ENCODE assay signal across 29 mouse cellular contexts in genomic region chr1:99285612-99286011, GRCm38 (mm10).
DNase-seq lines count a peak whose midpoint lies in the region; ATAC-seq and TF ChIP-seq lines count a peak whose summit lies in the region.
"Had no signal": no experiment of that assay in that cellular context is flagged by ENCODE, and none has a peak within 500 bp of the region (broad histone marks: within the 10 kb centered on the region; RNA-seq: fewer than 3 reads in every experiment).

No protein-coding gene starts in this region.

- H3K9me3 ChIP-seq in forebrain, embryonic 11.5 days (ENCODE audit: control insufficient read depth, low read length), result no peaks in the 10 kb centered on the region
- H3K9me3 ChIP-seq: embryonic facial prominence, embryonic 10.5 days; embryonic facial prominence, embryonic 15.5 days; forebrain, embryonic 13.5 days; heart, embryonic 10.5 days; heart, embryonic 15.5 days; kidney, embryonic 15.5 days; liver, embryonic 12.5 days; megakaryocyte, embryonic 14.5 days; midbrain, embryonic 12.5 days; neural tube, embryonic 13.5 days had no signal

- H3K27me3 ChIP-seq in forebrain, embryonic 11.5 days (ENCODE audit: control insufficient read depth, insufficient read depth, low read length), result no peaks in the 10 kb centered on the region
- H3K27me3 ChIP-seq: CH12.LX; embryonic facial prominence, embryonic 15.5 days; forebrain, embryonic 13.5 days; heart, embryonic 15.5 days; kidney, embryonic 15.5 days; liver, embryonic 12.5 days; megakaryocyte, embryonic 14.5 days; midbrain, embryonic 12.5 days; neural tube, embryonic 13.5 days had no signal

- no peak for ATAC-seq in megakaryocyte, adult 5-6 weeks (ENCODE audit: poor library complexity, severe bottlenecking)
- ATAC-seq in forebrain, embryonic 11.5 days (replicated peaks; ENCODE audit: low FRiP score), result no peak
- ATAC-seq: forebrain, embryonic 13.5 days; hindbrain, embryonic 16.5 days; liver, embryonic 12.5 days; liver, postnatal 0 days had no signal

- H3K4me1 ChIP-seq in forebrain, embryonic 11.5 days (replicated peaks; ENCODE audit: control insufficient read depth, insufficient read depth, low read length), result no peaks in the 10 kb centered on the region
- H3K4me1 ChIP-seq: embryonic facial prominence, embryonic 10.5 days; embryonic facial prominence, embryonic 15.5 days; forebrain, embryonic 13.5 days; heart, embryonic 10.5 days; heart, embryonic 15.5 days; kidney, embryonic 15.5 days; liver, embryonic 12.5 days; megakaryocyte, embryonic 14.5 days; midbrain, embryonic 12.5 days; neural tube, embryonic 13.5 days had no signal

- no peak overlapping the region for H3K4me2 ChIP-seq in forebrain, embryonic 11.5 days (ENCODE audit: low read depth, low read length, severe bottlenecking)
- H3K4me2 ChIP-seq: embryonic facial prominence, embryonic 15.5 days; forebrain, embryonic 13.5 days; heart, embryonic 15.5 days; kidney, embryonic 15.5 days; liver, embryonic 12.5 days; midbrain, embryonic 12.5 days; neural tube, embryonic 13.5 days had no signal

- H3K36me3 ChIP-seq in forebrain, embryonic 11.5 days (ENCODE audit: control insufficient read depth, insufficient read depth, low read length), result no peaks in the 10 kb centered on the region
- H3K36me3 ChIP-seq: embryonic facial prominence, embryonic 10.5 days; embryonic facial prominence, embryonic 15.5 days; heart, embryonic 10.5 days; heart, embryonic 15.5 days; kidney, embryonic 15.5 days; liver, embryonic 12.5 days; midbrain, embryonic 12.5 days; neural tube, embryonic 13.5 days had no signal

- no peak overlapping the region for H3K9ac ChIP-seq in forebrain, embryonic 11.5 days (ENCODE audit: low read length)
- H3K9ac ChIP-seq: embryonic facial prominence, embryonic 15.5 days; forebrain, embryonic 13.5 days; heart, embryonic 15.5 days; kidney, embryonic 15.5 days; liver, embryonic 12.5 days; liver, postnatal 0 days; midbrain, embryonic 12.5 days; neural tube, embryonic 13.5 days had no signal

- TF ChIP-seq CTCF in layer of hippocampus, adult 2 months (conservative IDR thresholded peaks at IDR 0.05), result peak; percentile 41

- no peak overlapping the region for H3K4me3 ChIP-seq in layer of hippocampus, adult 2 months
- no peak overlapping the region for H3K4me3 ChIP-seq in forebrain, embryonic 11.5 days (ENCODE audit: low read depth, low read length)
- H3K4me3 ChIP-seq: embryonic facial prominence, embryonic 10.5 days; embryonic facial prominence, embryonic 15.5 days; forebrain, embryonic 13.5 days; heart, embryonic 10.5 days; heart, embryonic 15.5 days; kidney, embryonic 15.5 days; liver, embryonic 12.5 days; megakaryocyte, embryonic 14.5 days; midbrain, embryonic 12.5 days; neural tube, embryonic 13.5 days had no signal

- DNase-seq in layer of hippocampus, adult 2 months (ENCODE audit: low spot score in 2 of 2), result peak; percentile 27 to 29
- no peak for DNase-seq in layer of hippocampus, postnatal 25 days (ENCODE audit: extremely low spot score in 1 of 2, low spot score in 1 of 2)
- peak; percentile 57 for DNase-seq in Muller cell, postnatal 12 days (ENCODE audit: inconsistent ontology term)
- DNase-seq in brain, adult 2 months (ENCODE audit: low read depth, low spot score), result peak; percentile 87
- peak; percentile 4 to 19 for DNase-seq in left cerebral cortex, adult 9 months (ENCODE audit: low spot score in 2 of 2)
- DNase-seq in spleen, postnatal 14 days (ENCODE audit: low spot score in 2 of 2), result no peak
- DNase-seq in forebrain, embryonic 11.5 days (ENCODE audit: low spot score), result no peak
- DNase-seq: adrenal gland, adult 8-10 months; cerebellum, adult 8-10 months; cerebellum, postnatal 25 days; gastrocnemius, postnatal 10 days; kidney, adult 18-20 months; kidney, postnatal 36 days; liver, postnatal 0 days; lung, postnatal 36 days; right cerebral cortex, postnatal 4 days had no signal

- H3K27ac ChIP-seq in layer of hippocampus, adult 2 months, result no peak overlapping the region
- H3K27ac ChIP-seq in forebrain, embryonic 11.5 days (ENCODE audit: low read depth, low read length), result no peak overlapping the region
- H3K27ac ChIP-seq: embryonic facial prominence, embryonic 10.5 days; embryonic facial prominence, embryonic 15.5 days; forebrain, embryonic 13.5 days; heart, embryonic 10.5 days; heart, embryonic 15.5 days; kidney, embryonic 15.5 days; liver, embryonic 12.5 days; midbrain, embryonic 12.5 days; neural tube, embryonic 13.5 days had no signal

Comparison
In these comparisons a context has a peak if more than half of its experiments do, and no peak if none do; other contexts are left out.
1. DNase-seq: peak in layer of hippocampus, adult 2 months (2 of 2), Muller cell, postnatal 12 days (single experiment), brain, adult 2 months (single experiment) and left cerebral cortex, adult 9 months (2 of 2); none in layer of hippocampus, postnatal 25 days (0 of 2), spleen, postnatal 14 days (0 of 2) and forebrain, embryonic 11.5 days (single experiment).